Mouse (Mus musculus) intestine, postnatal 0 days (tissue): ENCODE measurements around the gene Dnmt3a. TPM values are rescaled to one million over a fixed set of nuclear protein-coding genes. Genes with fewer than 3 reads are reported as not detected.

ENCODE experiments used
- ATAC-seq: fragments of 200-750 bp; cut with Nextera tagmentation; 2 replicates; pipeline ENCODE4 v1.8.0; 2017; ENCODE audit warnings: mild to moderate bottlenecking, moderate TSS enrichment, moderate library complexity
- H3K27ac ChIP-seq: fragments of 300-500 bp; sonication (generic); 2 replicates; pipeline ENCODE4 v1.5.1; 2014; ENCODE audit warnings: mild to moderate bottlenecking, low read depth, low read length, moderate library complexity
- H3K27me3 ChIP-seq: fragments of 300-500 bp; sonication (generic); replicated peaks from 2 replicates; pipeline ENCODE4 v1.6.1; 2014; ENCODE audit warnings: low read length, mixed read lengths; ENCODE audit not compliant: control insufficient read depth, insufficient read depth
- H3K36me3 ChIP-seq: fragments of 300-500 bp; sonication (generic); 2 replicates; pipeline ENCODE4 v1.6.1; 2014; ENCODE audit warnings: mild to moderate bottlenecking, moderate library complexity; ENCODE audit not compliant: control insufficient read depth, insufficient read depth
- H3K4me1 ChIP-seq: fragments of 300-500 bp; sonication (generic); replicated peaks from 2 replicates; pipeline ENCODE4 v1.6.1; 2014; ENCODE audit warnings: antibody characterized with exemption, low read length, mixed read lengths; ENCODE audit not compliant: control insufficient read depth, insufficient read depth
- H3K4me2 ChIP-seq: fragments of 300-500 bp; sonication (generic); replicated peaks from 2 replicates; pipeline ENCODE4 v1.6.1; 2014; ENCODE audit warnings: low read depth, mild to moderate bottlenecking, moderate library complexity
- H3K4me3 ChIP-seq: fragments of 300-500 bp; sonication (generic); 2 replicates; pipeline ENCODE4 v1.5.1; 2014; ENCODE audit warnings: low read depth, low read length
- H3K9ac ChIP-seq: fragments of 300-500 bp; sonication (generic); 2 replicates; pipeline ENCODE4 v1.6.1; 2014; ENCODE audit warnings: mild to moderate bottlenecking, low read depth, low read length
- H3K9me3 ChIP-seq: fragments of 300-500 bp; sonication (generic); 2 replicates; pipeline ENCODE4 v1.6.1; 2016; ENCODE audit warnings: mixed run types; ENCODE audit not compliant: control insufficient read depth
- CTCF ChIP-seq: sonication (generic); IDR thresholded peaks from 2 replicates; pipeline ENCODE4 v1.5.1; 2016; ENCODE audit warnings: low read depth, mild to moderate bottlenecking, control low read depth, antibody characterized with exemption, moderate library complexity
- WGBS: fragments of 180-500 bp; shearing (Covaris S2); extraction: QIAGEN DNeasy Blood & Tissue Kit; methylation state at CpG from one replicate; pipeline ENCODE4 v1.1.7; 2014; 5-methylcytosine and 5-hydroxymethylcytosine counted together
- polyA plus RNA-seq: library from polyadenylated mRNA; unstranded; fragments of >200 nt; fragmentation: Nextera tagmentation; extraction: Ambion mirVana; gene quantifications from 2 replicates; pipeline ENCODE4 v1.2.1, GENCODE M21; 2015

Gene Dnmt3a
- polyA plus RNA-seq, 1 experiment from 2014 or later = 33.9 TPM

DNA sequence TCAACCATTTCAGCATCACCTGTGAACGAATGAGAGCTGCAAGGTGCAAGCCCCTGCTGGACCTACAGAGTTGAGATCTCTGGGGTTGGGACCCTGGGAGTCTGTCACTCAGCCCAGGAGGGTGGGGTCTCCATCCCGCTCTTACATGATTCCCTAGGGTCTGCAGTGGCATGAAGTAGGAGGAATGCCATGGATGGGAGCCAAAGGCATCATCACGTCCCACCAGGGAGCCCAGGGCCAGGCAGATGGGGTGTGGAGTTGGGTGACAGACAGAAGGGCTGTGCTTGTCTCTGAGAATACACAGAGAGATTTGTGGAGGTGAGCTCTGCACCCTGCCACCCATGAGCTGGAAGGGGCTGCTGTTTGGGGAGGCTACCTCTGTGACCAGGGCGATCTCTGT lies 32.2 kb downstream of the Dnmt3a start:
- no peak for ATAC-seq
- Histone ChIP-seq H3K27ac (no peak overlapping the region), H3K36me3 (peaks cover 53% of the 10 kb centered on the region), H3K27me3 (no peaks in the 10 kb centered on the region), H3K4me2 (no peak overlapping the region), H3K4me3 (no peak overlapping the region), H3K9me3 (no peaks in the 10 kb centered on the region), H3K9ac (no peak overlapping the region), H3K4me1 (peaks cover 18% of the 10 kb centered on the region)
- WGBS = 82% methylated on average over 4 of the region's 4 CpGs
- TF ChIP-seq CTCF = no peak

DNA sequence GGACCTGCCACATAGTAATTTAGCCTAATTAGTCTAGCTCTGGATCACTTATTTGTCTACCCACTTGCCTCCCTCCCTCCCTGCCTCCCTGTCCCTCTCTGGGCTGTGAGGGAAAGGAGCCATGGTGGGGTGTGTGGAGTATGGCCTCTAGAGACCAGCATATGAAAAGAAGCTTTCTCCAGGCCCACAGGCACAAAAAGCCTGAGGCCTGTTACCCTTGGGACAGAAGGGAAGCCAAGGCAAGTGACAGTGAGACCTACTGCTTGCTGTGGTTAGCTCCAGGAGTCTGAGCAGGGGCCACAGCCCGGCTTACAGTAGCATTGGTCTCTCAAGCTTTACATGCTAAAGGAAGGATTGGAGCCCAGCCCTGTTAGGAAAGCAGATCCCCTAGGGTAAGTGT lies 33.9 kb downstream of the Dnmt3a start:
- no peak for ATAC-seq
- no peak overlapping the region for H3K4me3 ChIP-seq
- H3K27ac ChIP-seq = no peak overlapping the region
- peaks cover 10% of the 10 kb centered on the region for H3K4me1 ChIP-seq
- no peak overlapping the region for H3K9ac ChIP-seq
- H3K36me3 ChIP-seq = peaks cover 54% of the 10 kb centered on the region
- no peaks in the 10 kb centered on the region for H3K9me3 ChIP-seq
- no peak for TF ChIP-seq CTCF
- no peak overlapping the region for H3K4me2 ChIP-seq
- 87% methylated on average over 1 of the region's 1 CpGs for WGBS
- H3K27me3 ChIP-seq = no peaks in the 10 kb centered on the region

DNA sequence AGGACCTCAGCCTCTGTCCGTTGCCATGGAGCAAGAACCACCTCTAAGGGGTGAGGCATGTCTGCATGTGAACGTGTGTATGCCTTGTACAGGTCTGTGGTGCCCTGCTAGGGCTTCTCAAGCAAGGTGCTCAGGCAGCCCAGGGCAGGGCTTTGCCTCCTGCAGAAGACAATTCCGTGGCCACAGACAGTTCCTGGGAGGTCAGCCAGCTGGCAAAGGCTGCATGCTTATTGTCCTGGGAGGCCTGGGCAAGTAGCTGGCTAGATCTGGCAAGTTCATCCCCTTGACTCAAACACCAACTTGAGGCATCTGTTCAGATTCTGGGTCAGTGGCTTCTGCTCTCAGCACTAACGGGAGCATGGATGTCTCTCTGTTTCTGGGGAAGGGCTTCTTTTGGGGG lies 35.3 kb downstream of the Dnmt3a start:
- Histone ChIP-seq H3K4me3 (no peak overlapping the region), H3K27me3 (no peaks in the 10 kb centered on the region), H3K4me1 (peaks cover 9% of the 10 kb centered on the region), H3K9ac (no peak overlapping the region), H3K36me3 (peaks cover 61% of the 10 kb centered on the region), H3K9me3 (no peaks in the 10 kb centered on the region), H3K4me2 (no peak overlapping the region), H3K27ac (no peak overlapping the region)
- no peak for ATAC-seq
- no peak for TF ChIP-seq CTCF
- WGBS = 57% methylated on average over 4 of the region's 4 CpGs

DNA sequence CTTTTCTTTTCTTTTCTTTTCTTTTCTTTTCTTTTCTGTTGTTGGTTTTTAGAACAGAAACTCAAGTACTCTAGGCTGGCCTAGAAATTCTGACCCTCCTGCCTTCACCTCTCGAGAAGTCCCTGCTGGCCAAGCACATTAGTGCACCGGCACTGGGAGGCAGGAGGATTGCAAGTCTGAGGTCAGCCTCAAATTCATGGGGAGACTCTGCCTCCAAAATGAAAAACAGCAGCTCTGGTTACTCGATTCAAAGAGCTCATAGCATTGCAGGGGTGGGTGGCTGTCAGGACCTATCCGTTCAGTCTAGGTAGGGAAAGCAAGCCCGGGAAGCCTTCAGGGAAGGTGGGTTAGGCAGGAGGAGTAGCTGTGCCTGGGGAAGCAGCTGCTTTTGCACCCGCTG lies 37.0 kb downstream of the Dnmt3a start:
- Histone ChIP-seq H3K4me3 (no peak overlapping the region), H3K4me2 (no peak overlapping the region), H3K27me3 (no peaks in the 10 kb centered on the region), H3K36me3 (peaks cover 45% of the 10 kb centered on the region), H3K4me1 (peaks cover 9% of the 10 kb centered on the region), H3K9ac (no peak overlapping the region), H3K9me3 (no peaks in the 10 kb centered on the region), H3K27ac (no peak overlapping the region; the same call in 1 of the 2 replicates)
- WGBS = 60% methylated on average over 6 of the region's 6 CpGs
- 0 out of 2 replicates have a peak, but pooled peaks have one; percentile 1 for ATAC-seq
- peak; percentile 33 for TF ChIP-seq CTCF

DNA sequence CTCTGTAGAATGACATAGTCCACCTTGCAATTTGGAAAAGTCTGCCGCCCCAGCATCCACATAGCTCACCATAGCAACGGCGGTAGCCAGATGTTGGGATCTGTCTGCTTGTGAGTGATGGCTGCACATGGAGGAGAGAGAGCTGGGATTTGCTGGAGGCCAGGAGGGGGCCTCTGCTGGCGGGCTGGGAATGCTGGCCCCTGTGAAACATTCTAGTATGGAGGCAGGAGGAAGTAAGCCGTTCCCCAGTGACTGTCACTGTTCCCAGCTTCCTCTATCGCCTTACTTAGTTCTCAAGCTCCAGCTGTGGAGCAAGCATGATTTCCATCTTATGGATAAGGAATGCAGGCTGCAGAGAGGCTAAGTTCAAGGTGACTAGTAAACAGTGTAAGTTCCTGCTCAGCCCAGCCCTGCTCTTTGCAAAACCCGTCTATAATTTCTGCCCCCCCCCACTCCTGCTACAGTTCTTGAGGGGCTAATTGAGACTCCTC lies 37.6 kb downstream of the Dnmt3a start:
- no peak overlapping the region; the same call in 1 of the 2 replicates for H3K27ac ChIP-seq
- no peaks in the 10 kb centered on the region for H3K27me3 ChIP-seq
- WGBS = 17% methylated on average over 7 of the region's 7 CpGs
- H3K9me3 ChIP-seq = no peaks in the 10 kb centered on the region
- peaks cover 9% of the 10 kb centered on the region for H3K4me1 ChIP-seq
- ATAC-seq = peak; percentile 45; the same call in 1 of the 2 replicates
- no peak overlapping the region for H3K4me3 ChIP-seq
- TF ChIP-seq CTCF = peak; percentile 47
- peaks cover 42% of the 10 kb centered on the region for H3K36me3 ChIP-seq
- H3K9ac ChIP-seq = no peak overlapping the region
- no peak overlapping the region for H3K4me2 ChIP-seq

DNA sequence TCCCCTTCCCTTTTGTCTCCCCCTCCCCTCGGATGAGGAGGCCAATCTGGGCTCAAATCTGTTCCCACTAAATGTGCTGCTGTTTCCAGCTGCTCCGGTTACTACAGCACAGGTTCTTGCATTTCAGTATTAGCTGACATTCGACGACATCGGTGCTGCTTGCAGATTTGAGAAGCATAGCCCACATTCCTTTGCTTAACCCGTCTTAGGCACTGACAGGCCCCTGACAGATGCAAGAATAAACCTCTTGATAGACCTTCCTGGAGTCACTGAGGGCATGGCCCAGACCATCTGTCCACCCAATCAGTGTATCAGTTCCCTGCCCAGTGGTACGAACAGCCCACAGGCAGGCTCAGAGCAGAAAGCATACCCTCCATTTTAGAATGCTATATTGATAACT lies 38.1 kb downstream of the Dnmt3a start:
- no peaks in the 10 kb centered on the region for H3K27me3 ChIP-seq
- no peak overlapping the region for H3K27ac ChIP-seq
- 41% methylated on average over 7 of the region's 7 CpGs for WGBS
- H3K36me3 ChIP-seq = peaks cover 37% of the 10 kb centered on the region
- H3K9ac ChIP-seq = no peak overlapping the region
- no peak for TF ChIP-seq CTCF
- no peak overlapping the region for H3K4me3 ChIP-seq
- ATAC-seq = peak; percentile 2; the same call in 1 of the 2 replicates
- H3K4me1 ChIP-seq = peaks cover 9% of the 10 kb centered on the region
- H3K4me2 ChIP-seq = no peak overlapping the region
- no peaks in the 10 kb centered on the region for H3K9me3 ChIP-seq

DNA sequence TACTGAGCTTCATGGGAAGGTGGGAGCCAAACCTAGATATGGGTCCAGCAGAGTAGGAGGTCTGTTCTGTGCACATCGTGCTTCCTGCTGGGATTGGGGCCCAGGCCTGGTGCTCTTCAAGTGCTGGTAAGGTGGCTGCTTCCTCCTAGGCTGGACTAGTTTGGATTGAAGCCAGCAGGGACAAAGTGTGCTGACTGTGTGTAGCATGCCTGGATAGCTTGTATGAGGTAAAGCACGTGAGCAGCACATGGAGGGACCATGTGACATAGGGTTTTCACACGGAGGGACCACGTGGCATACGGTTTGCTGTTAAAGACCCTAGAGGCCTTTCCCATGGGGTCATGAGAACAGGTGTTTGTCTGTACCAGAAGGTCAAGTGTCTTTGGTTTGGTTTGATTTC lies 38.5 kb downstream of the Dnmt3a start:
- peak; percentile 50 for ATAC-seq
- H3K9ac ChIP-seq = no peak overlapping the region
- H3K4me2 ChIP-seq = no peak overlapping the region
- 55% methylated on average over 5 of the region's 5 CpGs for WGBS
- no peaks in the 10 kb centered on the region for H3K9me3 ChIP-seq
- H3K36me3 ChIP-seq = peaks cover 35% of the 10 kb centered on the region
- peaks cover 9% of the 10 kb centered on the region for H3K4me1 ChIP-seq
- no peak overlapping the region for H3K4me3 ChIP-seq
- no peak for TF ChIP-seq CTCF
- no peak overlapping the region for H3K27ac ChIP-seq
- no peaks in the 10 kb centered on the region for H3K27me3 ChIP-seq
